Mouse (Mus musculus): ENCODE measurements around the gene Atp6v0b. TPM values are rescaled to one million over a fixed set of nuclear protein-coding genes. Genes with fewer than 3 reads are reported as not detected.

Gene Atp6v0b
- polyA plus RNA-seq, 1 experiment from 2014 or later, result 239 TPM

Other genes with a start within 250 kb of the Atp6v0b start
- gene Dmap1, start 205.1 kb downstream of the Atp6v0b start, polyA plus RNA-seq (2015; fragmentation: Nextera tagmentation; extraction: Ambion mirVana), result 44.8 and 46.5 TPM in 2 replicates
- gene Gm12845, start 162.9 kb downstream of the Atp6v0b start, polyA plus RNA-seq (2015; fragmentation: Nextera tagmentation; extraction: Ambion mirVana), result not detected in 2 replicates
- not detected in 2 replicates for gene Klf17, start 121.7 kb downstream of the Atp6v0b start, polyA plus RNA-seq (2015; fragmentation: Nextera tagmentation; extraction: Ambion mirVana)
- gene Slc6a9, start 52.8 kb downstream of the Atp6v0b start, polyA plus RNA-seq (2015; fragmentation: Nextera tagmentation; extraction: Ambion mirVana), result 9.0 and 11.3 TPM in 2 replicates
- 0.48 and 1.0 TPM in 2 replicates for gene Ccdc24, start 14.8 kb downstream of the Atp6v0b start, polyA plus RNA-seq (2015; fragmentation: Nextera tagmentation; extraction: Ambion mirVana)
- gene B4galt2, start 3.8 kb downstream of the Atp6v0b start, polyA plus RNA-seq (2015; fragmentation: Nextera tagmentation; extraction: Ambion mirVana), result 14.0 and 15.6 TPM in 2 replicates
- gene Dph2, start 4.7 kb upstream of the Atp6v0b start, polyA plus RNA-seq (2015; fragmentation: Nextera tagmentation; extraction: Ambion mirVana), result 17.1 and 18.3 TPM in 2 replicates
- 34.9 and 39.3 TPM in 2 replicates for gene Ipo13, start 27.7 kb upstream of the Atp6v0b start, polyA plus RNA-seq (2015; fragmentation: Nextera tagmentation; extraction: Ambion mirVana)
- 6.3 TPM in 2 replicates for gene Artn, start 42.4 kb upstream of the Atp6v0b start, polyA plus RNA-seq (2015; fragmentation: Nextera tagmentation; extraction: Ambion mirVana)
- gene St3gal3, start 247.6 kb upstream of the Atp6v0b start, polyA plus RNA-seq (2015; fragmentation: Nextera tagmentation; extraction: Ambion mirVana), result 7.5 and 8.2 TPM in 2 replicates

All from intestine, embryonic 15.5 days (tissue).